Mouse (Mus musculus): ENCODE data around the gene Prelp.

GRCm38 (mm10) chr1:133925223-133925622, 4.0 kb upstream of the Prelp start:
- no peak for TF ChIP-seq POLR2A (IDR thresholded peaks at IDR 0.05; ENCODE audit: control insufficient read depth, low read depth, low read length)
- TF ChIP-seq CTCF (IDR thresholded peaks at IDR 0.05; ENCODE audit: control insufficient read depth, insufficient read depth, insufficient replicate concordance, low read depth, low read length): no peak

Measured in testis, adult 2 months (tissue).